Mouse (Mus musculus) layer of hippocampus, adult 8-10 months (tissue): ENCODE measurements at regions not wholly inside any gene's neighbourhood (a gene's known extent, or its start where the extent isn't known, plus 50 kb on each side); places are given as distances from the start of the nearest gene placed in this dataset.

Experiments used
- DNase-seq, 2 experiments: peaks; one replicate each; pipeline ENCODE4 v3.0.0; 2022; ENCODE audit warnings: low spot score in 2 of 2

DNA sequence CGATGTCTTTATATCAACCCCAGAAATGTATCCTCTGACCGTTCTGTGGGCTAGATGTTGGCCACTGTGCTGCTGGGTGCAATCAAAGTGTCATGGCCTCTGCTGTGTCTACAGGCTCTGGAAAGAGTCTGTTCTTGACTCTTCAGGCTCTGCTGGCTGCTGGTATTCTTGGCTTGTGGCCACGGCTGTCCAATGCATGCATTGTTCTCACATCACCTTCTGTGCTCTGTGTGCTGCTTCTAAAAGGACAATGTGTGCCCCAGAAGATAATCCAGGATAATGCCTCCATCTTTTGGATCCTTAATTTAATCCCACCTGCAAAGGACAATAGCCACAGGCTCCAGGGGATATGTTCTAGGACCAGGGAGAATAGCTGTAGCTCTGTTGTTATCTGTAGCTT is 77.5 kb upstream of the Dapl1 start:
- peak; percentile 35 to 38 for DNase-seq

- peak; percentile 75 to 83 for DNase-seq
Measured at GRCm38 (mm10) chr2:59407512-59407988, 76.9 kb upstream of the Dapl1 start.

DNA sequence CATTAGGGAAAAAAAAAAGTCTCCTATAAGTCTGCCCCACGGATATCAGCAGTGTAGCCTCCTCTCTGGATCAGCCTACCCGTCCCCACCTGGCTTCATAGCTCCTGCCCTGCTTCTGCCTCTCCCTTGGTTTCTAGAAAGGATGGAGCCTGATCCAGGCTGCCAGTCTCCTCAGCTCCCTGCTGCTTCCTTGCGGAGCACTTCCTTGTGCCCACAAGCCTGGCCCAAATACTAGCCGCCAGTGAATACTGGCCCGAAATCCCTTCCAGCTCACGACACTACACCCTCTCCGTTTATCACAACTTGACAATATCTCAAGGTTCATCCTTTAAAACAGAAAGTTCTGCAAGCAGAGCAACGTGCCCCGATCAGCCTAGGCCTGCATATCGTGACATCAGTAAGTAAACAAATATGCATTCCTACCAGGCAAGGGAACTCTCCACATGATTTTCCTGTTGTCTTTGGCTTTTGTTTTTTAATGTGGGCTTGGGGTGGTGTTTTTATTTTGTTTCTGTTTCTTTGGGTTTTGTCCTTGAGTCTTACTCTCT is 76.3 kb upstream of the Dapl1 start:
- no peak for DNase-seq

DNA sequence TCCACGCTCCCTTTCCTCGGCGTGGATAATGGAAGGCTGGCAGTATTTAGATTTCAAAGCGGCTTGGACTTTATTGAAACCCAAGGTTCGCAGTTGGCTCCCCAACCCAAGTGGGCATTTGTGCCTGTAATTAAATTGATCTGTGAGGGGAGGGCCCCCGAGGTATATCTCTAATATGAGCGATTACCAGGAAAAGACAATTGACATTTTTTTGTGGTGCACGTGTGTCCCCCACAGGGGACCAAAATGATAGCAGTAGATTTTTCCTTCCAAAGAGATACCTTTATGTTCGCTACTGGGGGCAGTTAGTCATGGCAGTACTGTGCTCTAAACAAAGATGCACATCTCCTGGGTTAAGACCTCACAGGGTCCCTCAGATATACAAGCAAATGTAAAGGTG is 69.8 kb upstream of the Dapl1 start:
- no peak for DNase-seq

- DNase-seq = no peak
Measured at GRCm38 (mm10) chr2:59416491-59417195, 67.8 kb upstream of the Dapl1 start.

DNA sequence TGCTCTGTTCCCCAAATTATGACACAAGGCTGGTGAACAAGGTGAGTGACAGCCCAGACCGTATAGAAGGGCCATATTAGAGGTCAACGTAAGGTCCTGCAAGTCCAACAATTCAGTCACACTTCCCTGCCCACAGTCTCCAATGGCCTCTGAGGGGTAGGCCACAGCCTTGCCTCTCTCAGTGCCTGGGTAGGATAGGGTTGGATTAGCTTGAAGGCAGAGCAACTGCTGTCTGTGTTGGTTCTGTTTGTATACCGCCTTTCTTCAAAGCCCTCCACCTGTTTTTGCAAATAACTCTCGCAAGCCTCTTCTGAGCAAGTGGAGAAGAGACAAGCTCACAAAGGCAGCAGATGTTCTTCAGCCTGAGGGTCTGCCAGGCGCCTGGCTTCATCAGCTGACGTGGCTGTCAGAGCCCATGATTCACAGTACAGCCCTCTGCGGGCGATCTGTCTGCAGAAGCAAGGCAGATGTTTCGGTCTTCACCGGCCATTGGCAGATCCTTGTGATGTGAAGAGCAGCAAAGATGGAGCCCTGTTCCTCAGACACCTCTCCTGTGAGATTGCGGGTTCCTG is 67.0 kb upstream of the Dapl1 start:
- no peak for DNase-seq

GRCm38 (mm10) chr2:59420496-59420895 is 64.0 kb upstream of the Dapl1 start:
- no peak for DNase-seq

DNA sequence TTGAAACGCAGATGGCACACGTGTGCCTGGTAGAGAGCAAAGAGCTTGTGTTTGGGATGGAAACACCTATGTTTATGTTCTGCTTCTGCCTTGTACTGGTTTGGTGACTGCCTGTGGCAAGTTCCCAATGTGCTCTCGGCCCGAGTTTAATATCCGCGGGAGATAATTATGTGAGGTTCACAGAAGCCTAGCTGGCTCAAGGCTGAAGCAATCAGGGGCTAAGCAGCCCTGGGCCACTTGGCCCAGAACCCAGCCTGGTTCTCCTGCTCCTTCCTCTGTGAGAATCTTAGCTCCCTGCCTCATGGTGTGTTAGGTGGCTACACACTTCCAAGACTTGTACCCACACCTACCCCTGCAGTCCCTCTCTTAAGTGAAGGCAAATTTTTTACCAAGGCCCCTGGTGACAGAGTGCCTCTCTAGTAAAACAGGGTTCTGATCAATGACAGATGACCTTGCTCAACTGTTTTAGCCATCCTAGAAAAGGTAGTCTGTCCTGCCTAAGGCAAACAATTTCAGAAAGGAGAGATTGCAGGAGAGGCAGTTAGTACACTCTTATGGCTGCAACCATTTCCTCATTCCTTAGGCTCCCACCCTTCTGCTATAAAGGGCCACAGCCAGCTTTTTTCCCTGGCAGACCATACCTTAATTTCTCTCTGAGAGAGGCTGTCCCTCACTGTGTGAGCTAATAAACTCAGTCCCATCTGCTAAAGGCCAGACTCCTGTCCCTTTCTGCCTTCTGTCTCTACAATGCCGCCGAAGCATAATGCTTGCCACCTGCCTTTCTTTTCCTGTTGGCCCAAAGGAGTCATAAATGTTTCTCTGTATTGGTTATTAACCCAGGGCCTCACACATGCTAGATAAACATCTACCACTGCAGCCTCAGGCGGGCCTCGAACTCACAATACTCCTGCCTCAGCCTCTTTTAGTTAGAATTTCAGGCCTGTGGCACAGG is 61.9 kb upstream of the Dapl1 start:
- no peak for DNase-seq

DNA sequence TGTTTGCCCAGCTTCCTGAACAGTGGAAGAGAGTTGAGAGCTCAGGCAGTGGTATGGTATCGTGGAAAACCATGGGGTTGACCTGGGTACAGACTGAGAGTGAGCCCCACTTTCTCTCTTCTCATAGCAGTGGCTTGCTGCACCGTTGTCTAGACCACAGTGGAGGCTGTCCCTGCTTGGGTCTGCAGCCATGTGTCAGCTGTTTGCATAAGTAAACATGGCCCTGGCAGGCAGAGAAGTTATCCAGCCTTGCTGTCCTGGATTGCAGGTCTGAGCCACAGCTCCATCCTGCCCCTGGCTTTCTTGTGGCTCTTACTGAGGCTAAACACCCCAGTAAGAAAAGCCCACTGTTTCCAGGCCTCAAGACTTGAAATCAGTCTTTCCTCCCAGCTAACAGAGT is 60.2 kb upstream of the Dapl1 start:
- DNase-seq = no peak

- peak; percentile 36 to 59 for DNase-seq
Measured at GRCm38 (mm10) chr2:59424729-59425128, 59.7 kb upstream of the Dapl1 start.

- no peak for DNase-seq
Measured at GRCm38 (mm10) chr2:59425876-59426275, 58.6 kb upstream of the Dapl1 start.

GRCm38 (mm10) chr2:59431466-59431865 is 53.0 kb upstream of the Dapl1 start:
- no peak for DNase-seq

GRCm38 (mm10) chr2:59431867-59432266 is 52.6 kb upstream of the Dapl1 start:
- DNase-seq = no peak
